Mouse (Mus musculus) embryo, embryonic 11 days (tissue): ENCODE data around the gene Bmf.

Experiments used
- DNase-seq: peaks from one replicate; pipeline ENCODE4 v3.0.0-alpha.2; 2015

Gene Bmf

GRCm38 (mm10) chr2:118511779-118512417, 37.6 kb downstream of the Bmf start:
- no peak for DNase-seq

DNA sequence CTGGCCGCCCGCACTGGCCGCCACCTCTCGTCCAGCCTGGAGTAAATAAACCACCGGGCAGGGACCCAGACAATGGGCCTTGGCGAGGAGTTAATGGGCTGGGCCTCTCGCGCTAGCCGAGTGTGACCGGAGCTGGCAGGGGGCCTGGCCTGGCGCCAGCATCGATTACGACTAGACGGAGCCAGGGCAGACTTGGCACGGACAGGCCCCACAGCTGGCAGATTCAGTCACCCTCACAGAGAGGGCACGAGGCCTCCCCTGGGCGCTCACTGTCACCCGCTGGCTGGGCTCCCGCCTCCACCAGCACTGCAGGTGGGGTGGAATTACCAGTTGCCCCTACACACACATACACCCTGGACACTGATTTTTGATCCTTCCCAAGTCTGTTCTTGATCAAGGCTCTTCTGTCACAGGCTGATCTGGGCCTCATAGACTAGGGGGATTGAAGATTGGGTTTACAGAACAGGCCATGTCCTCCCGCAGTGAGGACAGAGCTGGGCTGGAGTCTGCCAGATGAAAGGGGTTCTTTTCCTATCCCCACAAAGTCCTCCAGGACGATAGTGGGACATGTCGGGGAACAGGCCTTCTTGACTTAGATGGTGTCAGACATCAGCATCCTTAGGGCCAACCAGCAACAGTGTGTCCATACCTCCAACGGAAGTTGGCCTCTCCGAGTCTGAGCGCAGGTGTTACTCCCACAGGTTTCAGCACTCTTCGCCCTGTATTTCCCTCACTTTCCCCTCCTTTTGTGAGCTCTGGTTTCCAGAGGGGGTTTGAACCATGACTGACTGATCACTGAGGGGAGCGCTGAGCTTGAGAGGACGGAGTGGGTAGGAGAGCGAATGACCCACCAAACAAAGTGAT, 38.8 kb downstream of the Bmf start:
- DNase-seq = peak; percentile 86

- DNase-seq = no peak
Measured at GRCm38 (mm10) chr2:118509688-118510446, 39.6 kb downstream of the Bmf start.

DNA sequence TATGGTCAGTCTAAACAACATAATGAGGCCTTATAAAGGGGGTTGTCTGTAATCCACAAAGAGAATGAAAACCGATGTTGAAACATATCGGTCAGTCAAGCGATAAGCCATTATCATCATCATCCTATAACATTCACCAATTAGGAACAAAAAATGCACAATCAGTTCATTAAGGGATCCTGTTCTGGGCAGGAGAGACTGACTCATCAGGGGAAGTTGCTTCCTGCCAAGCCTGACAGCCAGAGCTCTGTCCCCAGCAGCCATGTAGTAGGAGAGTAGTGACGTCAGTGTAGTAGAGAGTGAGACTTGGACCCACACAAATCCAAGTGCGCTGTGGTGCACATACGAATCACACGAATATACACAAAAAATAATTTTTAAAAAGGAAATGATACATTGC, 42.4 kb downstream of the Bmf start:
- no peak for DNase-seq

GRCm38 (mm10) chr2:118500191-118500590, 49.3 kb downstream of the Bmf start:
- no peak for DNase-seq

DNA sequence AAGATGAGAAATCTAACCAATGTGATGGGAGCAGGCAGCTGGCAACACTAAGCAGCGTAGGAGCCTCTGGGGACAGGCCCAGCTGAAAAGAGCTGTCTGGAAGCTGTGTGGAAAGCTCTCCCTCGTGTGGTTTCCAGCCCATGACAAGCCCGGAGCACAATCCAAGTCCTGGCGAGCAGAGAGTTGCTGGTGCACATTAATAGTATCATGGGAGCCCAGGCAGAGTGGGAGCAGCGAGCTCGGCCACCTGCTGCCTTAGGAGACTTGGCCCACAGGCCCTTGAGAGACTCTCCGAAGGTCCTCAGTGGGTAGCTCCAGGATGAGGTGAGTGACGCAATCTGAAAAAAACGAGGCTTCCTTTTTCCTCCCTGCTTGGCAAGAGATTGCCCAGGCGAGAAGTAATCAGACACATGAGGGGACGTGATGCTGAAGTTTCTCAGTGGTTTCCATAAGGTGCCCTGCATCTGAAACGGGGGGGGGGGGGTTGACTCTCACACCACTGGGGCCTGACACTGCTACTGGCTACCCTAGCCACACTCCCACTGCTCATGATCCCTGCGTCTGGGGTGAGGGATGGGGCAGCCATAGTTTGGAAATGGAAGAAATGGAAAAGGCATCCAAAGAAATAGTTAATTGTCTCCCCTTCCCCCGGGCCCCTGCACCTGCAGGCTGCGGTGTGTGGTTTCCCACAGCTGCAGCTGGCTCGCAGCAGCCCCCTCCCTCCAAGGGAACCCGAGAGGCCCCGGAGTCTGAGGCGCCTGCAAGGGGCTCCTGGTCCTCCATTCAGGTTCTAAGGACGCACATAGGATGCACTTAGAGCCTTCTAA, 50.1 kb downstream of the Bmf start:
- no peak for DNase-seq

- no peak for DNase-seq
Measured at GRCm38 (mm10) chr2:118498476-118498875, 51.0 kb downstream of the Bmf start.

GRCm38 (mm10) chr2:118497890-118498289, 51.6 kb downstream of the Bmf start:
- DNase-seq = no peak

DNA sequence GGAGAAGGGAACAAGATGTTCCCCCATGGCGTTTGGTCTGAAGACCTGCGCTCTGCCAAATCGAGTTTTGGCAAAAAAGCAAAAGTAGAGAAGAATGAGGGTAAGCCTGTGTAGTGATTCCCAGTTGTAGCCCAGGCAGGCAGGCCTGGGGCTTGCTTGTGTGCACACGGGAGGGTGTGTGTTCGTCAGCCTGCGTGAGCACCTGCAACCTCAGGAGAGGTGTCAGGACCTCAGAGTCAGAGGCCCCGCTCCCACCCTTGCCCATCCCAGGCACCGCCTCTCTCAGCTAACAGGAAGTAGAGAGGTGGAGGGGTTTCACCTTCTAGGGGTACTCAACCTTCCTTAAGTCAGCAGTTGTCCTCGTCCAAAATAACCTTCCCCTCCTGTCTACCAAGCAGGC, 54.5 kb downstream of the Bmf start:
- DNase-seq = no peak

GRCm38 (mm10) chr2:118491741-118492395, 57.6 kb downstream of the Bmf start:
- no peak for DNase-seq

DNA sequence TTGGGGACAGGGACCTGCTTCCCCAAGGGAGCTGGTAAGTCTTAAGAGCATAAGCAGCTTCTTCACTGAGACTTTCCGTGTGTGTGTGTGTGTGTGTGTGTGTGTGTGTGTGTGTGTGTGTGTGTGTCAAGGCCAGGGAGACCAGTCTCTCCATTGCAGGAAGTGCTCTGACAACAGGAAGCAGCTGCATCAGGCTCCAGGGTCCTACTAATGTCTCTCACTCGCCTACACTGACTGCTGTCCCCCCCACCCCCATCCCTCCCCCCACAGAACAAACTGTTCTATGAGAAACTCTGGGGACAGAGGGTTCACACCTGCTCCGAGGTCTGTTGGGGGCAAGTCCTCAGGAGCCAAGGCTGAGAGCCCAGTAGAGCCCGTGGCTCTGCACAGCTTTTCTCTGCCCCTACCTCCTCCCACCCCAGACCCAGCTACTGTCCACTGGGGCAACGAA, 58.2 kb downstream of the Bmf start:
- no peak for DNase-seq

GRCm38 (mm10) chr2:118490241-118491091, 59.0 kb downstream of the Bmf start:
- no peak for DNase-seq

DNA sequence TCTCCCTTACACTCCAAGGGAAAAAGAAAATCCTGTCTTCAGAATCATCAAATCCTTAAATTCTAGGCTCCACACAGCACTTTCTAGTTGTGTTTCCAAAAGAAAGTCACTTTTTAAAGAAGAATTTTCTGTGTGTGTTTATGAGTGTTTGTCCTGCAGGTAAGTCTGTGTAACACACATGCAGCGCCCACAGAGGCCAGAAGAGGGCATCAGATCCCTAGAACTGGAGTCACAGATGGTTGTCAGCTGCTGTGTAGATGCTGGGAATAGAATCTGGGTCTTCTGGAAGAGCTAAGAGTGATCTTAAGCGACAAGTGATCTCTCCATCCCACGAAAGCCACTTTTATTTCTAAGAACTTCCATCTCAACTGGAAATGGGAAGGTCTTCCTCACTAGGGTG, 61.7 kb downstream of the Bmf start:
- no peak for DNase-seq

- peak; percentile 76 for DNase-seq
Measured at GRCm38 (mm10) chr2:118486933-118487332, 62.6 kb downstream of the Bmf start.

DNA sequence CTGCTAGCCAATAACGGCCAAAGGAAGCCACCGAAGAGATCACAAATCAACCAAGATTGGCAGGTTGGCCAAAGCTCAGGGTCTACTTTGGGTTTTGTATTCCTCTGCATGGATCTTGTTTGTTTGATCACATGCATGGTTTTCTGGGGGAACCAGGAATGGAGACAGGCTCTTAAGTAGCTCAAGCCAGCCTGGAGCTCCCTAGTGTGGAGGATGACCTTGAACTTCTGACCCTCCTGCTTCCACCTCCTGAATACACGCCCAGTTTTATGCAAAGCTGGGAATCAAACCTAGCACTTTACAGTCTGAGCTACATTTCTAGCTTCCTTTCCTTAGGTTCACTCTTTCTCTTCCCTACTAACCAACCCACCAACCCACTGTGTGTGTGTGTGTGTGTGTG, 64.1 kb downstream of the Bmf start:
- no peak for DNase-seq

GRCm38 (mm10) chr2:118484386-118484898, 65.0 kb downstream of the Bmf start:
- DNase-seq = no peak

GRCm38 (mm10) chr2:118483032-118483431, 66.5 kb downstream of the Bmf start:
- no peak for DNase-seq

DNA sequence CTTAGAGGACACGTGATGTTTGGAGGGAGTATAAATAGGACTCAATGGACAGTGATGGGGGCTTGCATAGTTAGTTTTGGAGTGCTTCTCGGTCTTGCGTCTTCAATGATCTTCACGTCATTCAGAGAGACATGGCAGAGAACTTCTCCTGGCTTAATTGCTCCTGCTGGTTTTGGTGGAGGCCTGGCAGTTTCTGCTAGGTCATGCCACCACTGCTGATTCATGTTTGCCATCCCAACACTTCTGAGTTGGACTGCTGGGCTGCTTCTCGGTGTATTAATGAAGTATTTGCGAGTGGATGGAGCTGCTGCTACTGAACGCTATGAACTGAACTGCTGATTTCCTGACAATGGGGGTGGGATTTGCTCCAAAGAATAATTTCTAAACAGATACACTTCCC, 68.6 kb downstream of the Bmf start:
- DNase-seq = no peak

DNA sequence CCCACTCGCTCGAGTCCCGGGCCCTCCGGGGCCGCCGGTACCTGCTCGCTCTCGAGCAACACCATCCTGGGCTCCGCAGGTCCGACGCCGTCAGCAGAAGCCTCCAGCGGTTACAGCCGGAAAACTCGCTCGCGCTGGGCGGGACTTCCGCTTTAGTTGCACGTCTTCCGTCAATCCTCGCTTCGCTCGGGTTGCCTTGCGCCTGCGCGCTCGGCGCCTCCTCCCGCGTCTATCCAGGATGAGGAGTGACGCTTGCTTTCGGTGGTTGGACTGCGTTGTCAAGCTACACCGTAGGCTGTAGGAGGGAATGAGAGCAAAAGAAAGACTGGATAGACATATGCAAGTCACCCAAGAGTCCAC, 70.0 kb downstream of the Bmf start, which contains the start of gene Srp14:
Gene Srp14 (minus strand): TSS at position 162 of the 360 bp plus-strand sequence.
- DNase-seq = peak; percentile 99

GRCm38 (mm10) chr2:118478833-118479549, 70.5 kb downstream of the Bmf start:
- DNase-seq = no peak
